Mouse (Mus musculus) R1 (cell line): ENCODE measurements around the gene Rbm19.

ENCODE experiments used
- DNase-seq: peaks from one replicate; pipeline ENCODE4 v3.0.0-alpha.2; 2018; ENCODE audit warnings: low read depth, low spot score

Gene Rbm19

DNA sequence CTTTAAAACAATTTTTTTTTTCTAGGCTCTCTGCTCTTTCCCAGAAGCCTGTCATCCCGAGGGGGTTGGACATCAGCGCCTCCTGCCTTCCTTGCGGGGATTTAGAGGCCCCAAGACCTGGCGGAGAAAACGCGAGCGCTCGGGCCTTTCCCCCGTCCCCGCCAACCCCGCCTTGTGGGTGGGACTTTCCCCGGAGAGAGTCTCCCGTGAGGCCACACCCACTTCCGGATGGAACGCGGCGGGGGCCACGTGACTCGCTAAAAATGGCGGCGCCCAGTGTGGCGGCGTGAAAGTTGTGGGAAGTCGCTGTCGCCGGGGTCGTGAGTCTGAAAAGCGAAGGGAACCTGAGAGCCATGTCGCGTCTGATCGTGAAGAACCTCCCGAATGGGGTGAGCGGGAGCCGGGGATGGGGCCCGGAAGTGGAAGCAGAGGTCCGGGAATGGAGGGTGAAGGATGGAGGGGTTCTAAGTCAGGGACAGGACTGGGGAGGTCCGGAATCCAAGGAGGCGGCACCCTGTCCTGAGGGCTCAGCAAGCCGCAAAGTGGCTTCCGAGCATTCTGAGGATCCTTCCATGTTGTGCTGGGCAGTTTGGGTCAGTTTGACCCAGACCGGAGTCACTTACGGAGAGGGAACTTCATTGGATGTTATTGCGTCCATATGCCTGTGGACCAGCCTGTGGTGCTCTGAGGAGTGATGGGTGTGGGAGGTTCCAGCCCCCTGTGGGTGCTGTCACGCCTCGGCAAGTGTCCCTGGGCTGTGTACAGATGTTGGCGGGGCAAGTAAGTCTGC is at the start of gene Rbm19:
Gene Rbm19, plus strand, starts transcription at position 205 of the 790 bp plus-strand sequence.
- DNase-seq, result peak; percentile 95

DNA sequence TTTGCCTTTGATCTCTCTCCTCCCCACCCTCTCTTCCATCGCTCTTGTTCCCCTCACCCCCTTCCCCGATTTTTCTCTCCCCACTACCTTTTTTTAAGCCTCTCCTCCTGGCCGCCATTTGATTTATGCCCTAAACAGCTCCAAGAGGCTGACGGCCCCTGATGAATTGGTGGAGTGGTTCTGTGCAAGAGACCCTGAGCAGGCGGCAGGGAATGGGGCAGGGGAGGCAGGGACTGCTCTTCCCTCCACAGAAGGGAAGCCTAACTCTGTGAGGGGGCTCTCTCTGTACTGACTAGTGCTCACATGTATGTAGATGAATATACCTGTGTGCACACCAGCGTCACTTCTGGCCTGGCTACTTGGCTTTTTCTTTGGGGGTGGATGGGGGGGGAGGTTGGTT is 49.0 kb upstream of the Rbm19 start:
- no peak for DNase-seq

DNA sequence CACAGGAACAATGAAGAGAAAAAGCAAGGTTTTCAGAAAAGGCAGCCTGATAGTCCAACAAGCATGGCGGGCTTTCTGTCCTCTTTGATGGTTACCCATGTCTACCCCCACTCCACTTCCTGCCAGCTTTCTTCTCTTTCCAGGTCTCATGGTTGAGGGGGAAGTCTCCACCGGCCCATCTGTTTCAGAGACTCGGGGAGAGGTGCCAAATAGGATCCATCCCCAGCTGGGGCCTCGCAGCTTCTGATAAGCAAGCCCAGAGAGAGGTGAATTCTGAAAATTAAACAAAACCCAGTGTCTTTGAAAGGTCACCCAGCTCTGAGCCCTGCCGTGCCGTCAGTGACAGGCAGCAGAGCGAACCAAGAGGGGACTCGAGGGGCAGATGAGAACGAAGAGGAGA is 42.2 kb upstream of the Rbm19 start:
- no peak for DNase-seq

GRCm38 (mm10) chr5:120080027-120080426 is 36.2 kb upstream of the Rbm19 start:
- DNase-seq, result no peak

DNA sequence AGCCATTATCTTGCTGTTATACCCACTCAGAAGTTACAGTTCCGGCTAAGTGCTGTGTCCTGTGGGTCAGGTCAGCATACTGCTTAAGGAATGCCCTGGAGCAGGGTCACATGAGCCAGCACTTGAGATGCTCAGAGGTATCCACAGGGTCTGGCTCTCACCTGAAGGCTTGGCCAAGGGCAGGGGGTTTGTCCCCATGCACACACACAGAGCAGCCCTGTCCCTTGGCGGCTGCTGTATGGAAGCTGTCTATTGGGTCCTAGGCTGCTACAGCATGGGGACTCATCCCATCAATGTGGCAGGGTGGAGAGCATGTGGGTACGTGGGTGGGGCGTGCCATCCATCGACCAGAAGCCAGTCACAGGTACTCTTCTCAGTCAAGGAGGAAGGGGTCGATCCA is 35.8 kb upstream of the Rbm19 start:
- no peak for DNase-seq

- DNase-seq, result peak; percentile 91
Observed at GRCm38 (mm10) chr5:120088561-120088960, 27.7 kb upstream of the Rbm19 start.

DNA sequence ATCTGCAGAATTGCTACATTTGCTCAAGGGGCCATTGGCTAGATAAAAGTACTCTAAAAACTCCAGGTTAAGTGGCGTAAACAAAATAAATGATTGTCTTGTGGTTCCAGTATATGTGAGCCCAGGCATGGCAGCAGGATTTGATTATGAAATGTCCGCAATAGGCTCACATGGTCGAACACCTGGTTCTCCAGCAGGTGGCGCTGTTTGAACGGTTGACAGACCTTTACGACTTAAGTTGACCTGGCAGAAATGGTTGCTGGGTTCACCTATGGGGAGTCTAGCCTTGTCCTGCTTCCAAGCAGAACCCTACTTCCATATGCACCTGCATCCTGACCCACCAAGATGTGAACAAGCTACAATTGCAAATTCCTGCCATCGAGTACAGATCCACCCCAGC is 21.7 kb upstream of the Rbm19 start:
- peak; percentile 86 for DNase-seq

- no peak for DNase-seq
Observed at GRCm38 (mm10) chr5:120097042-120097441, 19.2 kb upstream of the Rbm19 start.

- peak; percentile 49 for DNase-seq
Observed at GRCm38 (mm10) chr5:120100814-120101213, 15.5 kb upstream of the Rbm19 start.

DNA sequence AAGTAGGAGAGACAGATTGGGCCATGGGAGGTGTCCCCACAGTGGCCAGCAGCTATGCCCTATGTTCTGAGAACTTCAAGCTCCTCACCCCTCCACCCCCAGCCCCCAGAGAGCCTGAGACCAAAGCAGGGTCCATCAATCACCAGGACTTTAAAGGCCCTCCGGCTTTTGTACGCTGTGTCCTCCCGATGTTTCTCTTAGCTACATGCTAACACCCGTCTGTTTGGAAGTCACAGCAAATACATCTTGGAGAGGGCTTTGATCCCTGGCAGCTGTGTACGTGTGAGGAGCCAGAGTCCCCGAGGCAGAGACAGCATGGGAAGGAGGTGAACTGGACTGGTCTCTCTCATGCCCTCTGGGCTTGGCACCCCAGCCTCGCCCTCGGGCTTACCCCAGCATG is 14.2 kb upstream of the Rbm19 start:
- no peak for DNase-seq

- peak; percentile 82 for DNase-seq
Observed at GRCm38 (mm10) chr5:120102732-120103131, 13.5 kb upstream of the Rbm19 start.

- DNase-seq, result no peak
Observed at GRCm38 (mm10) chr5:120103458-120103857, 12.8 kb upstream of the Rbm19 start.

DNA sequence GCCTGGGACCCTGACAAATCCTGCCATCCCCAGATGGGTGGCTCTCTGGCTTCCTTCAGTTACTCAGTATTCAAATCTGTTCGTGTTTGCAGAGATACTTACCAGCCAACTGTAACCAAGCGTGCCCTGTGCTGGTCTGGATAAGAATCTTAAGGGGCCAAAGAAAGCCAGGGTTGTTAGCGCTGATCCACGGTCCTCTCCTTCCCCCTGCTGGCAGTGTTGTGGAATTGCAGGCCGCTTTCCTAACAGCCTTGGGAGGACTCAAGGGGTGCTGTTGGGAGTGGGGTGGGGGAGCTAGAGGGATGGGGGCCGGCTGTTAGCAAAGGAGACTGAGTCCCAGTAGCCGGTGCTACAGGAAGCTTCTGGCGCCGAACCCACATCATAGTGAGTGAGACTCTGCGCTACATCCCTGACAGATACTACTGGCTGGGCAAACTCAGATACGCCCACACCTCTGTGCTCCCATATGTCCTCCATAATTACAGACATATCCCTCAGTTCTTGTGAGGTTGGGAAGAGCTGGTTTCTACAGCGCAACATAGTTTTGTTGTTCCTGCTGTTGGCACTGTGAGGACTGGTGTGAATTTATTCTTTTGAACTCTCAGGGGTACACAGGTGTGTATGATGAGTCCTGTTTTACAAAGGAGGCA is 9.7 kb upstream of the Rbm19 start:
- DNase-seq, result peak; percentile 72

- DNase-seq, result peak; percentile 84
Observed at GRCm38 (mm10) chr5:120114361-120114760, 1.9 kb upstream of the Rbm19 start.

- peak; percentile 72 for DNase-seq
Observed at GRCm38 (mm10) chr5:120117161-120117560, 896 bp downstream of the Rbm19 start.

DNA sequence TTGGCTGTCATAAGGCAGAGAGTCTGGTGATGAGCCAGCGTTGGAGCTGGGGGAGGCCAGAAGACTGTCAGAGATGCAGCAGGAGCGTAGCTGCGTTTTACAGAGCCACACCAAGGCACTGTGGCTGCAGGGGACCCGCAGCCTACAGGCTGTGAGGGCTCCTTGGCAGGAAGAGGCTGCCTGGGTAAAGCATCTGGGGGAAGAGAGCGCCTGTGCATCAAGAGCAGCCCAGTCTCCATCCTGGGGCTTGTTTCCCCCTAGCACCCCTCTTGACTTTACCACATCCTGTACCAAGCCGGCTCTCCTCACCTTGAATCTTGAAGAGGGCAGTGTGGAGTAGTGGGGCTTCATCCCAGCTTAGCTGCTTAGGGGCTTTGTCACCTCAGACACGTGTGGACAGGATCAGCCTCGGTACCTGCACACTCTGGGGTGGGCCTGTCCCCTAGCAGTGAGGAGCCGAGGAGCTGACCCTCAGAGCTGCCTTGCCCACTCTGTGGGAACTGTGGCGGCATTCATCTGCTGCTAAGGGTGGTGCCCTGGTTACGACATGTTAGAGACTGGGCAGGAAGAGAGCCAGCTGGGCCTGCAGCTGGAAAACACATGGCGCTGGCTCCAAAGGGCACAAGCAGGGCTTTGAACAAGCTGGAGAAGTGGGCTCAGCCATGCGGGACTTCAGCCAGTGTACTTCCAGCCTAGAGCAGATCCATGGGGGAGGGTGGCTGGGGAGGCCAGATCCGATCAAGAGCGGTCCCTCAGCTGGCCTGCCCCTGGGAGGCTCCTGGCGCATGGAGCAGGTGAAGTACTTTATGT is 8.8 kb downstream of the Rbm19 start:
- DNase-seq, result no peak

- peak; percentile 46 for DNase-seq
Observed at GRCm38 (mm10) chr5:120127641-120128040, 11.4 kb downstream of the Rbm19 start.

DNA sequence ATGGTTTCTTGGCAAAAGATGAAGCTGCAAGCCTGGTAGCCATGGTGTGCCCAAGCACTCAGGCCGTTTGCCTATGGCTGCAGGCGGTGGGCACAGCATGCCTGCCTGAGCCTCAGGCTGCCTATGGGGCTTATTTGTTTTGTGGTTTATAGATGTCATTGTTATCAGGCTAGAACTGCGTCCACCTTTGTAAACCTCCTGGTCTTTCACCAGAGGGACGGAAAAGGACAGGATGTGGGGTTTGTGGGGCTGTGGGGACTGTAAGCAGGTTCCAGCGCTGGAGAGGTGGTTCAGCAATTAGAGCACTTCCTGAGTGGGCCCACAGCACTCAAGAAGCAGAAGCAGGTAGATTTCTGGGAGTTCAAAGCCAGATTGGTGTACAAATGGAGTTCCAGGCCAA is 12.2 kb downstream of the Rbm19 start:
- DNase-seq, result no peak

DNA sequence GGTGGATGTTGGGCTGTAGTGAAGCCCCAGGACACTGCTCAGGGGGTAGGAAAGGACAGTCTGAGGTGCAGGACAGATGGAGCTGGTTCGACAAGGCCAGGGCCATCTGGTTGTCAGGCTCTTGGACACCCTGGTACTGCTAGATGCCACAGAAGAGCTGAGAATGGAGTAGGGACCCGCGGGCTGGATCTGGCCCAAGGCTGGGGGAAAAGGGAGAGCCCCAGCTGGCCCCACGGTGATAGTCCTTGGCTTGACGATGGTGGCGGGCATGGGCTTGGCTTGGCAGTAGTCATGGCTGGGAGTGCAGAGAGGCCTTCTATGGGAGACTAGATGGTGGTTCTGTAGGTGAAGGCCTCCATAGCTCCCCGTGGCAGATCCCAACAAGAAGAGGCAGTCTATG is 12.8 kb downstream of the Rbm19 start:
- DNase-seq, result no peak

- peak; percentile 61 for DNase-seq
Observed at GRCm38 (mm10) chr5:120129761-120130160, 13.5 kb downstream of the Rbm19 start.

GRCm38 (mm10) chr5:120130163-120130562 is 13.9 kb downstream of the Rbm19 start:
- peak; percentile 88 for DNase-seq

- peak; percentile 43 for DNase-seq
Observed at GRCm38 (mm10) chr5:120131600-120131999, 15.3 kb downstream of the Rbm19 start.
